28 mouse cellular contexts compared by ENCODE assay signal in genomic region chr11:101031470-101031869, GRCm38 (mm10). TPM values are rescaled to one million over a fixed set of nuclear protein-coding genes. Genes with fewer than 3 reads are reported as not detected.
A peak's percentile ranks its signal among the peaks of the same experiment; 100 is the strongest.
DNase-seq lines count a peak whose midpoint lies in the region; ATAC-seq and TF ChIP-seq lines count a peak whose summit lies in the region.
"Had no signal": no experiment of that assay in that cellular context is flagged by ENCODE, and none has a peak within 500 bp of the region (broad histone marks: within the 10 kb centered on the region; RNA-seq: fewer than 3 reads in every experiment).

No protein-coding gene starts in this region.

- H3K27ac ChIP-seq in heart, embryonic 12.5 days (ENCODE audit: poor library complexity, severe bottlenecking), result peak overlapping the region; percentile 95
- H3K27ac ChIP-seq in heart, embryonic 16.5 days (ENCODE audit: low read length), result peak overlapping the region; percentile 97; the same call in 1 of the 2 replicates
- H3K27ac ChIP-seq in CH12.LX (ENCODE audit: insufficient read depth, low read depth), result no peak overlapping the region
- H3K27ac ChIP-seq in ES-E14 (ENCODE audit: insufficient read depth, low read depth, low read length, poor library complexity, severe bottlenecking), result no peak overlapping the region
- no peak overlapping the region for H3K27ac ChIP-seq in kidney, adult 2 months (ENCODE audit: insufficient read depth, low read depth, low read length)
- H3K27ac ChIP-seq: embryonic facial prominence, embryonic 12.5 days; embryonic facial prominence, embryonic 15.5 days; forebrain, embryonic 12.5 days; forebrain, embryonic 15.5 days; hindbrain, embryonic 12.5 days; hindbrain, embryonic 15.5 days; kidney, postnatal 0 days had no signal

- H3K9me3 ChIP-seq in heart, embryonic 12.5 days (replicated peaks), result no peaks in the 10 kb centered on the region
- H3K9me3 ChIP-seq in heart, embryonic 16.5 days (replicated peaks; ENCODE audit: control insufficient read depth, low read length), result no peaks in the 10 kb centered on the region
- no peaks in the 10 kb centered on the region for H3K9me3 ChIP-seq in CH12.LX (replicated peaks; ENCODE audit: low read length)
- H3K9me3 ChIP-seq in ES-E14 (ENCODE audit: control insufficient read depth, insufficient read depth, low read depth, low read length), result no peaks in the 10 kb centered on the region
- H3K9me3 ChIP-seq: embryonic facial prominence, embryonic 12.5 days; embryonic facial prominence, embryonic 15.5 days; forebrain, embryonic 12.5 days; forebrain, embryonic 15.5 days; G1E; hindbrain, embryonic 12.5 days; hindbrain, embryonic 15.5 days had no signal

- no peaks in the 10 kb centered on the region for H3K79me2 ChIP-seq in CH12.LX (replicated peaks; ENCODE audit: control insufficient read depth, extremely low read depth, insufficient read depth, poor library complexity, severe bottlenecking)

- peaks cover 83% of the 10 kb centered on the region for H3K36me3 ChIP-seq in heart, embryonic 12.5 days
- H3K36me3 ChIP-seq in heart, embryonic 16.5 days (ENCODE audit: control insufficient read depth, insufficient read depth), result peaks cover 31% of the 10 kb centered on the region
- H3K36me3 ChIP-seq in CH12.LX (replicated peaks in 1 of 2; ENCODE audit: control insufficient read depth in 1 of 2, insufficient read depth in 1 of 2, low read length in 1 of 2) (peaks cover 75 to 89% of the 10 kb centered on the region in 2 experiments), ES-E14 (ENCODE audit: control insufficient read depth, insufficient read depth, low read length, poor library complexity, severe bottlenecking) (peaks cover 8% of the 10 kb centered on the region)
- H3K36me3 ChIP-seq in kidney, adult 2 months (ENCODE audit: control insufficient read depth, insufficient read depth, low read length), result peaks cover 6% of the 10 kb centered on the region

- in situ Hi-C loops in CH12.LX (cut with MboI; ENCODE audit: low pct_ligation_motif_present, low pct_unique_long_range_greater_than_20kb, low sequenced_read_pairs) (no loop called here), ES-E14 (cut with MboI; ENCODE audit: low sequenced_read_pairs in 2 of 2, unreplicated experiment in 2 of 2) (no loop called here)

- H3K27me3 ChIP-seq in heart, embryonic 12.5 days (replicated peaks), result no peaks in the 10 kb centered on the region
- H3K27me3 ChIP-seq in heart, embryonic 16.5 days (ENCODE audit: control insufficient read depth, insufficient read depth, low read length), result no peaks in the 10 kb centered on the region
- H3K27me3 ChIP-seq in CH12.LX (replicated peaks), result no peaks in the 10 kb centered on the region
- no peaks in the 10 kb centered on the region for H3K27me3 ChIP-seq in kidney, adult 2 months (replicated peaks; ENCODE audit: control insufficient read depth, insufficient read depth, low read length)
- H3K27me3 ChIP-seq: embryonic facial prominence, embryonic 12.5 days; embryonic facial prominence, embryonic 15.5 days; forebrain, embryonic 12.5 days; forebrain, embryonic 15.5 days; hindbrain, embryonic 12.5 days; hindbrain, embryonic 15.5 days; Patski had no signal

- peaks cover 36% of the 10 kb centered on the region for H3K4me1 ChIP-seq in heart, embryonic 12.5 days (replicated peaks)
- H3K4me1 ChIP-seq in heart, embryonic 16.5 days (ENCODE audit: control insufficient read depth, insufficient read depth, low read length), result peaks cover 25% of the 10 kb centered on the region
- H3K4me1 ChIP-seq in CH12.LX (ENCODE audit: control insufficient read depth in 1 of 2, insufficient read depth in 2 of 2) (peaks cover 0 to 9% of the 10 kb centered on the region in 2 experiments; a peak in 1 of 4 replicates), ES-E14 (ENCODE audit: control insufficient read depth in 2 of 2, insufficient read depth in 2 of 2, low read length in 2 of 2, poor library complexity in 1 of 2) (no peaks in the 10 kb centered on the region)
- no peaks in the 10 kb centered on the region for H3K4me1 ChIP-seq in kidney, adult 2 months (ENCODE audit: control insufficient read depth, insufficient read depth, low read length)
- H3K4me1 ChIP-seq: embryonic facial prominence, embryonic 12.5 days; embryonic facial prominence, embryonic 15.5 days; forebrain, embryonic 12.5 days; forebrain, embryonic 15.5 days; hindbrain, embryonic 12.5 days; hindbrain, embryonic 15.5 days had no signal

- DNase-seq in heart, adult 11 months, result no peak
- DNase-seq in heart, postnatal 25 days (ENCODE audit: low spot score), result no peak
- DNase-seq in CH12.LX (ENCODE audit: extremely low read depth) (no peak), ES-E14 (ENCODE audit: low read depth, low spot score) (no peak)
- no peak for DNase-seq in kidney, adult 2 months
- DNase-seq: adrenal gland, postnatal 10 days; adrenal gland, postnatal 36 days; cerebellum, adult 18-20 months; cerebellum, adult 9-10 months; cerebellum, postnatal 14 days; gastrocnemius, postnatal 25 days; kidney, adult 18-20 months had no signal

- intact Hi-C loops in heart, postnatal 25 days (cut with DNase I), result no loop called here

- no peak for TF ChIP-seq CTCF in CH12.LX (conservative IDR thresholded peaks at IDR 0.05 in 1 of 2, IDR thresholded peaks at IDR 0.05 in 1 of 2; ENCODE audit: low read depth in 2 of 2, low read length in 2 of 2)
- TF ChIP-seq CTCF in kidney, adult 2 months (conservative IDR thresholded peaks at IDR 0.05; ENCODE audit: insufficient read depth, insufficient read length, low read depth, low read length), result no peak

- dilution Hi-C loops in CH12.LX (cut with MboI; ENCODE audit: extremely low pct_ligation_motif_present, extremely low pct_unique_long_range_greater_than_20kb, low sequenced_read_pairs), result no loop called here

- no peak overlapping the region for H3K9ac ChIP-seq in heart, embryonic 12.5 days
- no peak overlapping the region for H3K9ac ChIP-seq in heart, embryonic 16.5 days (ENCODE audit: low read length)
- H3K9ac ChIP-seq in CH12.LX (ENCODE audit: insufficient read depth, low read depth), result no peak overlapping the region
- no peak overlapping the region for H3K9ac ChIP-seq in ES-E14 (ENCODE audit: insufficient read depth, low read depth, low read length, poor library complexity, severe bottlenecking)
- H3K9ac ChIP-seq: embryonic facial prominence, embryonic 12.5 days; embryonic facial prominence, embryonic 15.5 days; forebrain, embryonic 12.5 days; forebrain, embryonic 15.5 days; hindbrain, embryonic 12.5 days; hindbrain, embryonic 15.5 days had no signal

- TF ChIP-seq EP300 in CH12.LX (IDR thresholded peaks at IDR 0.05; ENCODE audit: low read length), result no peak

- no peak overlapping the region for H3K4me3 ChIP-seq in heart, embryonic 12.5 days
- no peak overlapping the region for H3K4me3 ChIP-seq in heart, embryonic 16.5 days (ENCODE audit: low read length)
- H3K4me3 ChIP-seq in CH12.LX (replicated peaks in 1 of 3; ENCODE audit: low read depth in 2 of 3, low read length in 2 of 3, poor library complexity in 1 of 3), result no peak overlapping the region
- no peak overlapping the region for H3K4me3 ChIP-seq in ES-E14 (ENCODE audit: insufficient read depth in 1 of 2, low read depth in 1 of 2, low read length in 2 of 2, poor library complexity in 1 of 2, severe bottlenecking in 1 of 2)
- no peak overlapping the region for H3K4me3 ChIP-seq in kidney, adult 2 months (ENCODE audit: insufficient read depth, low read depth, low read length)
- H3K4me3 ChIP-seq: embryonic facial prominence, embryonic 12.5 days; embryonic facial prominence, embryonic 15.5 days; erythroblast, embryonic 14.5 days; forebrain, embryonic 12.5 days; forebrain, embryonic 15.5 days; hindbrain, embryonic 12.5 days; hindbrain, embryonic 15.5 days had no signal

- no peak for ATAC-seq in heart, embryonic 12.5 days (ENCODE audit: insufficient number of reproducible peaks, low FRiP score)
- ATAC-seq in heart, embryonic 16.5 days (replicated peaks; ENCODE audit: extremely low read depth, insufficient read depth, low FRiP score), result no peak
- ATAC-seq: CD4-positive, CD25-positive, alpha-beta regulatory T cell, adult 4 months; forebrain, embryonic 15.5 days; Patski had no signal

- no peak for TF ChIP-seq POLR2A in CH12.LX (IDR thresholded peaks at IDR 0.05; ENCODE audit: low read depth, low read length)
- no peak for TF ChIP-seq POLR2A in kidney, adult 2 months (IDR thresholded peaks at IDR 0.05; ENCODE audit: low read depth, low read length)

- WGBS in heart, embryonic 12.5 days, result 82% methylated on average over 1 of the region's 1 CpGs
- WGBS in heart, embryonic 16.5 days, result 89% methylated on average over 1 of the region's 1 CpGs
- 95% methylated on average over 1 of the region's 1 CpGs for WGBS in kidney, adult 2 months

- no peak for TF ChIP-seq RAD21 in CH12.LX (IDR thresholded peaks at IDR 0.05; ENCODE audit: low read depth, low read length)

- H3K4me2 ChIP-seq in heart, embryonic 12.5 days, result no peak overlapping the region
- no peak overlapping the region for H3K4me2 ChIP-seq in heart, embryonic 16.5 days (ENCODE audit: low read depth, low read length)
- no peak overlapping the region for H3K4me2 ChIP-seq in CH12.LX (ENCODE audit: insufficient read depth, low read depth, poor library complexity, severe bottlenecking)
- H3K4me2 ChIP-seq: embryonic facial prominence, embryonic 12.5 days; embryonic facial prominence, embryonic 15.5 days; forebrain, embryonic 12.5 days; forebrain, embryonic 15.5 days; hindbrain, embryonic 12.5 days; hindbrain, embryonic 15.5 days had no signal

RNA-seq across cellular contexts. Expression of gene Atp6v0a1, which starts 22.2 kb away (rescaled TPM):
- 70.0 and 71.4 TPM in 2 replicates for polyA plus RNA-seq in heart, embryonic 12.5 days (2016; fragmentation: Nextera tagmentation; extraction: Ambion mirVana)
- 50.7 and 53.6 TPM in 2 replicates for polyA plus RNA-seq in heart, embryonic 16.5 days (2015; fragmentation: Nextera tagmentation; extraction: Ambion mirVana)
- total RNA-seq in heart, postnatal 25 days (2021), result 10 to 100 TPM; 84.7 to 87.3 TPM
- total RNA-seq in CH12.LX (2012; rRNA removed) (31.3 and 36.1 TPM in 2 replicates), CH12.LX (2014; rRNA removed) (14.1 and 15.1 TPM in 2 replicates), ES-E14 (2012; rRNA removed) (38.1 and 43.4 TPM in 2 replicates)
- 54.5 and 63.4 TPM in 2 replicates for polyA plus RNA-seq in CH12.LX (2012; ENCODE audit: insufficient read length, low read depth)
- polyA plus RNA-seq in kidney, adult 2 months (2012; rRNA removed), result 48.4 and 54.0 TPM in 2 replicates

RNA-seq across cellular contexts. Expression of gene Naglu, which starts 38.3 kb away (rescaled TPM):
- 17.5 and 18.1 TPM in 2 replicates for polyA plus RNA-seq in heart, embryonic 12.5 days (2016; fragmentation: Nextera tagmentation; extraction: Ambion mirVana)
- 11.5 and 13.1 TPM in 2 replicates for polyA plus RNA-seq in heart, embryonic 16.5 days (2015; fragmentation: Nextera tagmentation; extraction: Ambion mirVana)
- 1 to 10 TPM; 8.0 to 8.7 TPM for total RNA-seq in heart, postnatal 25 days (2021)
- total RNA-seq in CH12.LX (2012; rRNA removed) (23.2 and 33.3 TPM in 2 replicates), CH12.LX (2014; rRNA removed) (12.8 and 13.8 TPM in 2 replicates), ES-E14 (2012; rRNA removed) (4.7 and 9.2 TPM in 2 replicates)
- polyA plus RNA-seq in CH12.LX (2012; ENCODE audit: insufficient read length, low read depth), result 8.3 and 11.2 TPM in 2 replicates
- 50.6 and 60.6 TPM in 2 replicates for polyA plus RNA-seq in kidney, adult 2 months (2012; rRNA removed)

RNA-seq across cellular contexts. Expression of gene Hsd17b1, which starts 46.7 kb away (rescaled TPM):
- not detected in 2 replicates for polyA plus RNA-seq in heart, embryonic 12.5 days (2016; fragmentation: Nextera tagmentation; extraction: Ambion mirVana)
- 0.21 and 0.28 TPM in 2 replicates for polyA plus RNA-seq in heart, embryonic 16.5 days (2015; fragmentation: Nextera tagmentation; extraction: Ambion mirVana)
- total RNA-seq in heart, postnatal 25 days (2021), result under 1 TPM; 0.55 to 0.64 TPM
- total RNA-seq in CH12.LX (2012; rRNA removed), result 0.29 and 0.81 TPM in 2 replicates
- total RNA-seq in CH12.LX (2014; rRNA removed), result not detected in 2 replicates
- polyA plus RNA-seq in CH12.LX (2012; ENCODE audit: insufficient read length, low read depth), result 0.17 TPM in 1 of 2 replicates, not detected in the other
- total RNA-seq in ES-E14 (2012; rRNA removed), result 2.4 and 3.4 TPM in 2 replicates
- 0.44 and 0.83 TPM in 2 replicates for polyA plus RNA-seq in kidney, adult 2 months (2012; rRNA removed)
- total RNA-seq: gastrocnemius, postnatal 25 days; hematopoietic stem cell, adult 5-6 weeks had no signal
- polyA plus RNA-seq: C2C12; intestine, embryonic 14.5 days had no signal

RNA-seq across cellular contexts. Expression of gene Coasy, which starts 50.9 kb away (rescaled TPM):
- 27.2 and 30.4 TPM in 2 replicates for polyA plus RNA-seq in heart, embryonic 12.5 days (2016; fragmentation: Nextera tagmentation; extraction: Ambion mirVana)
- 29.9 and 30.0 TPM in 2 replicates for polyA plus RNA-seq in heart, embryonic 16.5 days (2015; fragmentation: Nextera tagmentation; extraction: Ambion mirVana)
- 10 to 100 TPM; 15.8 to 17.1 TPM for total RNA-seq in heart, postnatal 25 days (2021)
- total RNA-seq in CH12.LX (2012; rRNA removed) (74.9 and 78.9 TPM in 2 replicates), CH12.LX (2014; rRNA removed) (60.4 and 66.1 TPM in 2 replicates), ES-E14 (2012; rRNA removed) (21.9 and 22.9 TPM in 2 replicates)
- 56.6 and 63.4 TPM in 2 replicates for polyA plus RNA-seq in CH12.LX (2012; ENCODE audit: insufficient read length, low read depth)
- polyA plus RNA-seq in kidney, adult 2 months (2012; rRNA removed), result 154 and 200 TPM in 2 replicates

RNA-seq across cellular contexts. Expression of gene Mlx, which starts 55.6 kb away (rescaled TPM):
- 36.2 and 37.3 TPM in 2 replicates for polyA plus RNA-seq in heart, embryonic 12.5 days (2016; fragmentation: Nextera tagmentation; extraction: Ambion mirVana)
- polyA plus RNA-seq in heart, embryonic 16.5 days (2015; fragmentation: Nextera tagmentation; extraction: Ambion mirVana), result 38.6 and 41.7 TPM in 2 replicates
- total RNA-seq in heart, postnatal 25 days (2021), result 10 to 100 TPM; 19.1 to 21.4 TPM
- 45.2 and 63.0 TPM in 2 replicates for total RNA-seq in CH12.LX (2012; rRNA removed)
- 93.1 and 116 TPM in 2 replicates for total RNA-seq in CH12.LX (2014; rRNA removed)
- polyA plus RNA-seq in CH12.LX (2012; ENCODE audit: insufficient read length, low read depth), result 43.3 and 51.5 TPM in 2 replicates
- 30.7 and 42.0 TPM in 2 replicates for total RNA-seq in ES-E14 (2012; rRNA removed)
- 56.9 and 67.9 TPM in 2 replicates for polyA plus RNA-seq in kidney, adult 2 months (2012; rRNA removed)

Comparison
In these comparisons a context has a peak if more than half of its experiments do, and no peak if none do; other contexts are left out.
1. H3K27ac ChIP-seq: peak in heart, embryonic 12.5 days (single experiment) and heart, embryonic 16.5 days (single experiment); none in CH12.LX (single experiment), ES-E14 (single experiment) and kidney, adult 2 months (single experiment).